Mouse (Mus musculus): Measurements from ENCODE around the gene Ipo4. TPM values are rescaled to one million over a fixed set of nuclear protein-coding genes. Genes with fewer than 3 reads are reported as not detected.

The Ipo4 gene
- polyA plus RNA-seq (2015; fragmentation: Nextera tagmentation; extraction: Ambion mirVana) = 107 and 125 TPM in 2 replicates

DNA sequence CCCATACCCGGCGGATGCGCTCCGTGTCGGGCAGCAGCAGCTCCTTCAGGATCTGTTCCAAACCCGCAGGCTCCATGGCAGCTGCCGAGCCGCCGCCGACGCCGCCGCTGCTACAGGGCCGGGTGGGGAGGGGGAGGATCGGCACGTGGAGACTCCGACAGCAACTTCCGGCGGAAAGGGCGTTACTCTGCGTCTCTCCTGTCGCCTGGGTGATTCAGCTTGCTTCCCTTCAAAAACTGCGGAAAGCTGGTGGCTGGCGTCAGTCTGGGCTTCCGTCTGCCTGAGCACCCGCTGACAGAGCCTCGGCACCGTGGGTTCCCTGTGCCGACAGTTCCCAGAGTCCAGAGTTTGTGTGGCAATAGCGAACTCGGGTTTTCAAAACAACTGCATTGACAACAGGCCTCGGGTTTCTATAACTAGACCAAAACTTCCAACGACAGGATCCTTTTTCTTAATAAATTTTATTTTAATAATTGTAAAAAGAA is at the start of gene Ipo4:
Ipo4 (minus strand) TSS at position 435 of the 485 bp plus-strand sequence.
- Histone ChIP-seq H3K36me3 (peaks cover 82% of the 10 kb centered on the region), H3K27me3 (no peaks in the 10 kb centered on the region), H3K4me1 (peaks cover 14% of the 10 kb centered on the region), H3K9me3 (no peaks in the 10 kb centered on the region), H3K4me2 (peak within 1 kb of the TSS; percentile 80), H3K4me3 (peak within 1 kb of the TSS; percentile 78), H3K27ac (peak within 1 kb of the TSS; percentile 89), H3K9ac (peak within 1 kb of the TSS; percentile 87)
- 1% methylated on average over 33 of the region's 33 CpGs for WGBS
- peak; percentile 84 for ATAC-seq (ENCODE audit: insufficient number of reproducible peaks, low FRiP score, low TSS enrichment, low read depth)

DNA sequence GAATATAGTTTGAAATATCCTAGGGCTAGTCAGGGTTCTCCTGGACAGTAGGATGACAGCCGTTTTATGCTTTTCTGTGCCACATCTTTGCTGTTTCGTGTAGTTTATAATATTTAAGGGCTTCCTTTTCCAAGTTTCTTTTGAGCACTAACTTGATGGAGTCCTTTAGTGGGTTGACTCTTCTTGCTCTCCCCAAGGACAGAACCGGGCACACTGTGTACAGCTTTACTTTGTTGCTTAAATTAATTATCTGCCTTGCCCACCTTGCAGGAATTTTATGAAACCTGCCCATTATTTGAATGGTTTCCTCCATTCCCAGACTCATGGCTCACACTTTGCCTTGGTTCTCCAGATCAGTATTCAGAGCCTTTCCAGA is 46.3 kb upstream of the Ipo4 start:
- H3K9ac ChIP-seq = peak overlapping the region; percentile 60; the same call in 1 of the 2 replicates
- peaks cover 10% of the 10 kb centered on the region; the same call in 1 of the 2 replicates for H3K4me1 ChIP-seq
- WGBS = 13% methylated on average over 3 of the region's 3 CpGs
- no peaks in the 10 kb centered on the region for H3K27me3 ChIP-seq
- H3K4me3 ChIP-seq = peak overlapping the region; percentile 71
- peak overlapping the region; percentile 91 for H3K27ac ChIP-seq
- peak; percentile 12; the same call in 1 of the 2 replicates for ATAC-seq (ENCODE audit: insufficient number of reproducible peaks, low FRiP score, low TSS enrichment, low read depth)
- H3K4me2 ChIP-seq = peak overlapping the region; percentile 82
- peaks cover 35% of the 10 kb centered on the region for H3K36me3 ChIP-seq
- no peaks in the 10 kb centered on the region for H3K9me3 ChIP-seq

DNA sequence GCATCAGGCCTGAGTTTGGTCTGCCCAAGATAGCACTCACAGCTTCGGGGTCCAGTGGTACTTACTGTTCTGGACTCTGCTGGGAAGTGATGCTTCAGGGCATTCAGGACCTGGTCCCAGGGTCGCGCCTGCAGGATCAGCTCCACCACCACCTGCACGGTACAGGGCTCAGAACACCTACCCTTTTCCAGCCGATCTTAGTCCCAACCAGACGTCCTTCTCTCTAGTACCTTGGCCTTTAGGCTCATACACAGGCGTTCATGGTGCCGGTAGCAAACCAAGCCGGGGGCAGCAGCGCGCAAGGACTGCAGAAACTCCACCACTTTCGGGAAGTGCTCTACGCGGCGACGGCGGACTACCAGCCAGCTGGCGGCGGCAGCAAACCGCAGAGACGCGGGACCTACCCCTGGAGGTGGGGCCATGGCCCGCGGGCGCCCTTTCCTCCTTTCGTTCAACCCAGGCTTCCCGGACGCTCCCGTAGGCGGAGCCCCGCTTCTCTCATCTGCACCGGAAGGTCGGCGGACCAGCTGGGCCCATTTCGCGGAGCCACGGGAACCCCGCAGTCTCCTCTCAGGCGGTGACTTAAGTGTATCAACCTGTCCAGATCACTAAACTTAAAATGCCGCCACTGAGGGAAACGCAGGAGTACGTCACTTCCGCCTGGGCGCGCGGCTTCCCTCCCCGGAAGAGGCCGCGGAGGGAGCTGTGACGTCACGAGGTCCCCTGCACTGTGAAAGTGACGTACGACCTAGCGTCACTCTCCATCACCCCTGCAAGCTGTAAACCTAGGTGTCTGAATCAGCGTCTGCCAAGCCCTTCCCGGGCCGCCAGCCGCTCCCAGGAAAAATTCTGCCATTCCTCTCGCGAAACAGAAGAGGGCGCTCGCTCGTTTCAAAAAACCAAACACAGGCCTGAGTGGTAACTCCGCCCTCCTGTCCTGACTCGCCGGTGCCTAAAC is 45.7 kb upstream of the Ipo4 start, which contains the start of gene Tinf2:
Tinf2 (minus strand) TSS at position 661 of the 958 bp plus-strand sequence.
- Histone ChIP-seq H3K27me3 (no peaks in the 10 kb centered on the region), H3K9me3 (no peaks in the 10 kb centered on the region), H3K27ac (peak within 1 kb of the TSS; percentile 91), H3K4me1 (peaks cover 10% of the 10 kb centered on the region; the same call in 1 of the 2 replicates), H3K9ac (peak within 1 kb of the TSS; percentile 60), H3K4me3 (peak within 1 kb of the TSS; percentile 71), H3K36me3 (peaks cover 42% of the 10 kb centered on the region), H3K4me2 (peak within 1 kb of the TSS; percentile 82)
- under 1% methylated on average over 66 of the region's 66 CpGs for WGBS
- peak; percentile 95 for ATAC-seq (ENCODE audit: insufficient number of reproducible peaks, low FRiP score, low TSS enrichment, low read depth)

DNA sequence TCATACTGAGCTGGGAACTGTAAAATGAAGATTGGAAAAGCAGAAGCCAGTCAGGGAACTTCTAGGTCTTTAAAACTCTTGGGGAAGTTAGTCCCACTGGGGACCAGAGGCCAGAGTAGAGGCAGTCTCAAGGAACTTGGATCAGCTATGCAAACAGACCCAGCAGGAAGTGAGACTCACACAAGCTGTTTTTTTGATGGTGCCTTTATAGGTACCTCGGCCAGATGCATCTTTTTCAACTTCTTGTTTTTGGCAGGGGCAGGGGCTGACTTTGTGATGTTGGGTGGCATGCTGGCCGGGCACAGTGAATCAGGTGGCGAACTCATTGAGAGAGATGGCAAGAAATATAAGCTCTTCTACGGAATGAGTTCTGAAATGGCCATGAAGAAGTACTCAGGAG is 41.9 kb upstream of the Ipo4 start:
- peaks cover 60% of the 10 kb centered on the region for H3K36me3 ChIP-seq
- 82% methylated on average over 4 of the region's 4 CpGs for WGBS
- no peaks in the 10 kb centered on the region for H3K9me3 ChIP-seq

DNA sequence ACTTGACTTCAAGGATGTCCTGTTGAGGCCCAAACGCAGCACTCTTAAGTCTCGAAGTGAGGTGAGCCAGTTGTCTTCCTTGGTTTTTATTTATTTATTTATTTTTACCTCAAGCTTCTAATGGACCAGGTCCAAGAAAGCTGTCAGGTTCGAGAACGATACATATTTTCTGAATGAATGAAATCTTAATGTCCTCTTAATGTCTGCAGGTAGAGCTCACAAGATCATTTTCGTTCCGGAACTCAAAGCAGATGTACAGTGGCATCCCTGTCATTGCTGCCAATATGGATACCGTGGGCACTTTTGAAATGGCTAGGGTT is 36.9 kb upstream of the Ipo4 start:
- Histone ChIP-seq H3K27me3 (no peaks in the 10 kb centered on the region), H3K4me1 (peaks cover 16% of the 10 kb centered on the region), H3K9ac (peak overlapping the region; percentile 58), H3K4me3 (peak overlapping the region; percentile 83), H3K36me3 (peaks cover 38% of the 10 kb centered on the region), H3K9me3 (no peaks in the 10 kb centered on the region), H3K4me2 (peak overlapping the region; percentile 74), H3K27ac (0 out of 2 replicates have a peak overlapping the region, but pooled peaks have one; percentile 95)
- ATAC-seq (ENCODE audit: insufficient number of reproducible peaks, low FRiP score, low TSS enrichment, low read depth) = no peak
- 75% methylated on average over 7 of the region's 7 CpGs for WGBS

More for the DNA sequence above, 41.9 kb upstream of the Ipo4 start:
- Histone ChIP-seq H3K27ac (no peak overlapping the region), H3K4me1 (peaks cover 13% of the 10 kb centered on the region), H3K4me3 (no peak overlapping the region), H3K4me2 (no peak overlapping the region), H3K9ac (no peak overlapping the region), H3K27me3 (no peaks in the 10 kb centered on the region)
- no peak for ATAC-seq (ENCODE audit: insufficient number of reproducible peaks, low FRiP score, low TSS enrichment, low read depth)

DNA sequence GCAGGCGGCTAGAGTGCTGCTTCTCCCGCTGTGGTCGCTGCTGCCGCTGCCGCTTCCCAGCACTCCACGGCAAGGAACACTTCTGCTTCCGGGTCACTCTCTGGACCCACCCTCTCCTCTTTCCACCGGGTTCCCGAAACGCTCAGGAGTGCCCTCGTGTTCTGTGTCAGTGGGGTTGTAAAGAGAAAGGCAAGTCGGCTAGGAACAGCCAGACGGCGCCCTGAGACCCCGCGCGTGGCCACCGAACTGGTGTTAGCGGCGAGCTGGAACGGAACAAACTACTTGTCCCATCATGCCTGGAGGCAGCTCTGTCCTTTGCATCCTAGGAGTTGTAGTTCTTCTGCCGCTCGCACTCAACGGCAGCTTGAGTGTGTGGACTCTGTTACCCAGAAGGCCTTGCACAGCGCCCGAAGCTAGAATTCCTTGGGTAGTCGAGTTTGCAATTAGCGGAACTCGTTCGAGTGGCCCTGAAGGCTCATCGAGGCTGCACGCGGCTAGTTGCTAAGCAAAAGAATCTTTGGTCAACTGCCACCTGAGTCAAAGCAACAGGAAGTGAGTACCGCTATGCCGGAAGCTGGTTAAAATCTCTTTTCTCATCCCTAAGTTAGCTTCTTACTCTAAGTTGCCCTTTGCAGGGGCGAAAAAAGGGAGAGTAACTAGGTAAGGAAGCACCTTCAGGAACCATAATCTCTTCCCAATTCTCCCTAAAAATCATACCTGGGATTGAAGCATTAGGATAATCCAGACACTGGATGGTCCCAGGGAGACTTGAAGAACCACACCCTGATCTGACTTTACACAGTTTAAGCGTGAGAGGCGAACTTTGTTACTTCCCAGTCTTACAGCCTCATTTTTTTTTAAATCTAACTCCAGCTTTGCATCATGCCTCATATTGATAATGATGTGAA is 36.3 kb upstream of the Ipo4 start, which contains the start of the genes Gmpr2 and Nedd8:
Gmpr2 (plus strand) TSS at position 109 of the 908 bp plus-strand sequence.
Nedd8 (minus strand) TSS at position 292 of the 908 bp plus-strand sequence.
- Histone ChIP-seq H3K9ac (peak within 1 kb of the TSS; percentile 76), H3K4me2 (peak within 1 kb of the TSS; percentile 74), H3K27me3 (no peaks in the 10 kb centered on the region), H3K4me1 (peaks cover 16% of the 10 kb centered on the region), H3K4me3 (peak within 1 kb of the TSS; percentile 83), H3K9me3 (no peaks in the 10 kb centered on the region), H3K27ac (peak within 1 kb of the TSS; percentile 95), H3K36me3 (peaks cover 32% of the 10 kb centered on the region)
- ATAC-seq (ENCODE audit: insufficient number of reproducible peaks, low FRiP score, low TSS enrichment, low read depth) = peak; percentile 96
- WGBS = under 1% methylated on average over 38 of the region's 38 CpGs

DNA sequence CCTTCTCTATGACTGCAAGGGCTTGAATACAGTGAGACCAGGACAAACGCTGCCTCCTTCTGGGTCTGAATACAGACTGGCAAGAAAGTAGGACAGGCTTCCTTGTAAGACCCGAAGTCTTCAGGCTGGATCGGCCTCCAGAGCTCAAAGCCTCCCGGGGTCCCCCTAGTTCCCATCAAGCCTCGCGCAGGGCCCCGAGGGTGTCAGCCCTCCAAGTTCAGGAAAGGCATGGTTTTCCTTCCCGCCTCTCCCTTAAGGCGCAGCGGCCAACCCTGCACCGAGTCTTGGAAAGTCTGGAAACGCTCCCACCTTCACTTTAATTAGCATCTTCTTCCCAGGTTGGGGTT is 35.7 kb upstream of the Ipo4 start:
- peak overlapping the region; percentile 74 for H3K4me2 ChIP-seq
- H3K27me3 ChIP-seq = no peaks in the 10 kb centered on the region
- H3K9ac ChIP-seq = peak overlapping the region; percentile 76
- peaks cover 31% of the 10 kb centered on the region for H3K36me3 ChIP-seq
- peak overlapping the region; percentile 95 for H3K27ac ChIP-seq
- H3K9me3 ChIP-seq = no peaks in the 10 kb centered on the region
- peaks cover 16% of the 10 kb centered on the region for H3K4me1 ChIP-seq
- ATAC-seq (ENCODE audit: insufficient number of reproducible peaks, low FRiP score, low TSS enrichment, low read depth) = no peak
- H3K4me3 ChIP-seq = peak overlapping the region; percentile 83
- WGBS = 0% methylated on average over 12 of the region's 12 CpGs

DNA sequence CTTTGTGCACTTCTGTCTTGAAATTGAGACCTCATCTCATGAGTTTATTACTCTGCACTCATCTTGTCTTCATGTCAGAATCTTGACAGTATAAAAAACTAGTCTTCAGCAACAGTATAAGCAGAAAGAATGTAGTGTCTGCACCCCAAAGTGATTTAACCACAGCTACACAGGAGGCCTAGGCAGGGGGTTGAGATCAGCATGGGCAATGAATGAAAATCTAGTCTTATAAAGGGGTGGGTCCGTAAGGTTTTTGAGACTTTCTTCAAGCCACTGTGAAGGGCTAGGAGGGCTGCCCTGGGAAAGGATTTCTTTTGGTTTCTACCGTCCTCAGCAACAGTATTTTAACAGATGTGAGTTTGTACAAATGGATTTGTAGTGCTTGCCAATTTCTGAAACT is 24.9 kb upstream of the Ipo4 start:
- H3K27me3 ChIP-seq = no peaks in the 10 kb centered on the region
- H3K36me3 ChIP-seq = peaks cover 38% of the 10 kb centered on the region
- ATAC-seq (ENCODE audit: insufficient number of reproducible peaks, low FRiP score, low TSS enrichment, low read depth) = no peak
- H3K9ac ChIP-seq = no peak overlapping the region
- WGBS = 30% methylated on average over 2 of the region's 2 CpGs
- H3K4me1 ChIP-seq = peaks cover 13% of the 10 kb centered on the region
- peak overlapping the region; percentile 59 for H3K27ac ChIP-seq
- no peaks in the 10 kb centered on the region for H3K9me3 ChIP-seq
- H3K4me2 ChIP-seq = peak overlapping the region; percentile 54
- peak overlapping the region; percentile 71 for H3K4me3 ChIP-seq

DNA sequence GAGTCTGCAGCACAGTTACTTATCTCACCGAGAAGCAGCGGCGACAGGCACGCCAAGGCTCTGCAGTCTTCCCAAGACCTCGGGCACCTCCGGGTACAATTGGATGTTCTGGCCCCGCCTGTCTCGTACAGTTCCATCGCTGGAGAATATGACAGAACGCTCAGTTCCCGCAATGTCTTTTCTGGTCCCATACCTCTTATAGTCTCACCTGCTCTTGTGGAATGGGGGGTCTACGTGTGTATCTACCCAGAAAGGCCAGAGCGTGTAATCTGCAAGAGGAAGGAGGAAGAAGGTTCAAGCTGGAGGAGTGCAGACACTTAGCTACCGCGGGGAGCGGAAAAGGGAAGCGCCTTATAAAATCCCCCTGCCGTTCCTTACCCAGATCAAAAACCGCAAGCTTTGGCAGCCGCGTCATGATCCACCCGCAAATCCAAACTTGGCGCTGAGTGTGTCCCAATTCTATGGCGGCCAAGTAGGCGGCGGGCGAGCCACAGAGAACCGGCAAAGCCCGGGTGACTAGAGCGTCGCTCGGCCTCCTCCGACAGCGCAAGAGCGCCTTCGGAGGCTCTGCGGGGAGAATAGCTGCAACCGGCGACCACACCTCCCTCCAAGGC is 24.3 kb upstream of the Ipo4 start, which contains the start of gene Mdp1:
Mdp1 (minus strand) TSS at position 549 of the 614 bp plus-strand sequence.
- peak within 1 kb of the TSS; percentile 87 for H3K27ac ChIP-seq
- under 1% methylated on average over 39 of the region's 39 CpGs for WGBS
- peak; percentile 89 for ATAC-seq (ENCODE audit: insufficient number of reproducible peaks, low FRiP score, low TSS enrichment, low read depth)
- H3K9ac ChIP-seq = peak within 1 kb of the TSS; percentile 76
- peaks cover 37% of the 10 kb centered on the region for H3K36me3 ChIP-seq
- H3K9me3 ChIP-seq = no peaks in the 10 kb centered on the region
- peak within 1 kb of the TSS; percentile 54 for H3K4me2 ChIP-seq
- no peaks in the 10 kb centered on the region for H3K27me3 ChIP-seq
- peaks cover 13% of the 10 kb centered on the region for H3K4me1 ChIP-seq
- peak within 1 kb of the TSS; percentile 71 for H3K4me3 ChIP-seq

DNA sequence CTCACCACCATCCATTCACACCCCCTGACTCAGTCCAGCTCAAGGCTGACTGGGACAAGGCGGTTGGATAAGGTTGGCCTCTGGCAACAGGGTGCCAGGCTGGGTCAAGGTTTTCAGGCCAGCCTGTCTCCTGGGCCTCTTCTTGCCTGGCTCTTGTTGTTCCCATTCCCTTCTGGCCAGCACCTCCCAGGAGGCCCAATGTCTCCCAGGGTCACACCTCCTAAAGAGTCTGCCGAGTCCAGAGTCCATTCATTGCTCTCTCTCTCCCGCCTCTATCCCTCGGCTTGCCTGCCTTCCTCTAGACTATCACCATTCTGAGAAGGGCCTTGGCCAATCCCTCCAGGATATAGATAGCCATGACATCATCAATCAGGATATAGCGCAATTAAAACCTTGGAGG is 22.3 kb upstream of the Ipo4 start:
- H3K27me3 ChIP-seq = no peaks in the 10 kb centered on the region
- 93% methylated on average over 5 of the region's 5 CpGs for WGBS

DNA sequence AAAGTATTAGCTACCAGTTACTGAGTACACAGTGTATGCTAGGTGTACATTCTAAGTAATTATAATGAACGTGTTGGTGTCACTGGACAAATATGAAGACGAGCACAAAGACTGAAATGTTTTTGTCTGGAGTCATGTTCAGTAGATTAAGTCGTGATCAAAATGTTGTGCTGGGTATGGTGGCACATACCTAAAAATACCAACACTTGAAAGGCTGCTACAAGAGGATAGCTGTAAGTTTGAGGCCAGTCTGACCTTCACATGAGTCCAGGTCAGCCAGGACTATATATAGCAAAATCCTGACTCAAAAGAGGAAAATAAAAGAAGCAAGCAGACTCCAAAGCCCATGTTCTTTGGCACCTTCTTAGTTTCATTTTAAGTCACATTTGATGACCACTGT is 21.2 kb upstream of the Ipo4 start:
- Histone ChIP-seq H3K27ac (no peak overlapping the region), H3K4me1 (peaks cover 16% of the 10 kb centered on the region), H3K9ac (no peak overlapping the region), H3K4me3 (no peak overlapping the region), H3K4me2 (no peak overlapping the region), H3K9me3 (no peaks in the 10 kb centered on the region), H3K36me3 (peaks cover 18% of the 10 kb centered on the region), H3K27me3 (no peaks in the 10 kb centered on the region)
- no peak for ATAC-seq (ENCODE audit: insufficient number of reproducible peaks, low FRiP score, low TSS enrichment, low read depth)
- WGBS = 85% methylated on average over 3 of the region's 3 CpGs

More for the DNA sequence above, 22.3 kb upstream of the Ipo4 start:
- Histone ChIP-seq H3K9me3 (no peaks in the 10 kb centered on the region), H3K36me3 (peaks cover 27% of the 10 kb centered on the region), H3K4me2 (no peak overlapping the region), H3K9ac (no peak overlapping the region), H3K4me1 (peaks cover 13% of the 10 kb centered on the region), H3K4me3 (no peak overlapping the region), H3K27ac (no peak overlapping the region)
- no peak for ATAC-seq (ENCODE audit: insufficient number of reproducible peaks, low FRiP score, low TSS enrichment, low read depth)

Data from limb, embryonic 15.5 days (tissue).